Mouse (Mus musculus) heart, embryonic 12.5 days (tissue): ENCODE data around the gene Pex12. TPM values are rescaled to one million over a fixed set of nuclear protein-coding genes. Genes with fewer than 3 reads are reported as not detected.

Source experiments
- ATAC-seq: fragments of 200-750 bp; cut with Nextera tagmentation; 2 replicates; pipeline ENCODE4 v1.8.0; 2017; ENCODE audit warnings: moderate TSS enrichment, moderate library complexity; ENCODE audit not compliant: insufficient number of reproducible peaks, low FRiP score
- H3K27ac ChIP-seq: fragments of 300-500 bp; sonication (generic); 2 replicates; pipeline ENCODE4 v1.5.1; 2016; ENCODE audit warnings: mild to moderate bottlenecking, moderate library complexity; ENCODE audit not compliant: poor library complexity, severe bottlenecking
- H3K27me3 ChIP-seq: fragments of 300-500 bp; sonication (generic); replicated peaks from 2 replicates; pipeline ENCODE4 v1.6.1; 2016; ENCODE audit warnings: mild to moderate bottlenecking, moderate library complexity
- H3K36me3 ChIP-seq: fragments of 300-500 bp; sonication (generic); 2 replicates; pipeline ENCODE4 v1.6.1; 2016; ENCODE audit warnings: mild to moderate bottlenecking, moderate library complexity
- H3K4me1 ChIP-seq: fragments of 300-500 bp; sonication (generic); replicated peaks from 2 replicates; pipeline ENCODE4 v1.6.1; 2016; ENCODE audit warnings: mild to moderate bottlenecking
- H3K4me2 ChIP-seq: fragments of 300-500 bp; sonication (generic); 2 replicates; pipeline ENCODE4 v1.6.1; 2016; ENCODE audit warnings: mild to moderate bottlenecking, moderate library complexity
- H3K4me3 ChIP-seq: fragments of 300-500 bp; sonication (generic); 2 replicates; pipeline ENCODE4 v1.5.1; 2016; ENCODE audit warnings: mild to moderate bottlenecking
- H3K9ac ChIP-seq: fragments of 300-500 bp; sonication (generic); 2 replicates; pipeline ENCODE4 v1.6.1; 2016; ENCODE audit warnings: mild to moderate bottlenecking, moderate library complexity
- H3K9me3 ChIP-seq: fragments of 300-500 bp; sonication (generic); replicated peaks from 2 replicates; pipeline ENCODE4 v1.6.1; 2016; ENCODE audit warnings: mild to moderate bottlenecking, moderate library complexity
- WGBS: fragments of 180-500 bp; shearing (Covaris S2); methylation state at CpG from one replicate; pipeline ENCODE4 v1.1.7; 2016; 5-methylcytosine and 5-hydroxymethylcytosine counted together
- polyA plus RNA-seq: library from polyadenylated mRNA; unstranded; fragments of >200 nt; fragmentation: Nextera tagmentation; extraction: Ambion mirVana; gene quantifications from 2 replicates; pipeline ENCODE4 v1.2.1, GENCODE M21; 2016

Pex12 gene
- polyA plus RNA-seq, 1 experiment from 2014 or later = 10.2 TPM

DNA sequence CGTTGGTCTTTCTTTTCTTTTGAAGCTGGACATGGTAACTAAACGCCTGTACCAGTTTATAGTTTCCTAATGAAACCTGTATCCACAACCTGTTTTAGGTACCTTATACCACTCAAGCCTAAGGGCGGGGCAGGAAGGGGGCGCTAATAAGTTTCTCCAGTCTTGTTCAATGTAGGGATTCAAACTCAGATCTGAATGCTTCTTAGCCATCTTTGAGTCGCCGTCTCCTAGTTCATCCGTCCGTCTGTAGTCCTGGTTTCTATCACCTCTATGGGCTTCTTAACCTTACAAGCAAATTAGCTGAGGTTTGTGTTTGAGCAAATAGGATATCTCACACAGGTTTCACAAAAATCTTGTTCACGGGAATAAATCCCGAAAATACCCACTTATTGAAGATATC, 262 bp downstream of the Pex12 start:
- Histone ChIP-seq H3K27me3 (no peaks in the 10 kb centered on the region), H3K27ac (peak overlapping the region; percentile 94), H3K4me1 (peaks cover 28% of the 10 kb centered on the region), H3K4me3 (peak overlapping the region; percentile 82), H3K4me2 (peak overlapping the region; percentile 85), H3K9ac (peak overlapping the region; percentile 88), H3K36me3 (0 out of 2 replicates have a peak, but pooled peaks cover under 1% of the 10 kb centered on the region), H3K9me3 (no peaks in the 10 kb centered on the region)
- no peak for ATAC-seq
- 7% methylated on average over 10 of the region's 10 CpGs for WGBS

DNA sequence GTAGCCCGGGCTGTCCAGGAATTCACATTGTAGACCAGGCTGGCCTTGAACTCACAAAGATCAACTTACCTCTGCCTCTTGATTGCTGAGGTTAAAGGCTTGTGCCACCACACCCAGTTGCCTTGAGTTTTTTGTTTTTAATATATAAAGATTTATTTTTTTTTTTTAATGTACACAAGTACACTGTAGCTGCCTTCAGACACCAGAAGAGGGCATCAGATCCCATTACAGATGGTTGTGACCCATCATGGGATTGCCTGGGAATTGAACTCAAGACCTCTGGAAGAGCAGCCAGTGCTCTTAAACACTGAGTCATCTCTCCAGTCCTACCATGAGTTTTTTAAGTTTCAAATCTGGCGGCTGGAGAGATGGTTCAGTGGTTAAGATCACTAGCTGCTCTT, 955 bp downstream of the Pex12 start:
- 55% methylated on average over 2 of the region's 2 CpGs for WGBS
- H3K27me3 ChIP-seq = no peaks in the 10 kb centered on the region

DNA sequence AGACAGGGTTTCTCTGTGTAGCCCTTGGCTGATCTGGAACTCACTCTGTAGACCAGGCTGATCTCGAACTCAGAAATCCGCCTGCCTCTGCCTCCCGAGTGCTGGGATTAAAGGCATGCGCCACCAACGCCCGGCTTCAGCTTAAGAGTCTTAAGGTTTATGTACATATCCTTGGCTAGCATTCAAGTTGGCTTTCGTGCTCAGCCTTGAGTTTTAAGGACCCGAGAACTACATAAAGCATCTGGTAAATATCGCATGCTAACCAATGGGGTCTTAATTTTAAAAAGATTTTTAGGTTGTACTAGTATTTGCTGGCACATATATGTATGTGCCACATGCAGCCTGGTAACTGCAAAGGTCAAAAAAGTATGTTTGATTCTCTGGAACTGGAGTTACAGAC, 2.7 kb downstream of the Pex12 start:
- Histone ChIP-seq H3K4me3 (no peak overlapping the region), H3K4me1 (peaks cover 26% of the 10 kb centered on the region), H3K27ac (no peak overlapping the region), H3K9me3 (no peaks in the 10 kb centered on the region), H3K27me3 (no peaks in the 10 kb centered on the region), H3K4me2 (no peak overlapping the region; the same call in 1 of the 2 replicates), H3K9ac (no peak overlapping the region), H3K36me3 (peaks cover 16% of the 10 kb centered on the region)
- no peak for ATAC-seq
- 95% methylated on average over 9 of the region's 9 CpGs for WGBS

More for the DNA sequence above, 955 bp downstream of the Pex12 start:
- no peak overlapping the region for H3K4me2 ChIP-seq
- no peak overlapping the region for H3K4me3 ChIP-seq
- no peak for ATAC-seq
- no peak overlapping the region for H3K9ac ChIP-seq
- peaks cover 6% of the 10 kb centered on the region for H3K36me3 ChIP-seq
- peaks cover 29% of the 10 kb centered on the region for H3K4me1 ChIP-seq
- H3K9me3 ChIP-seq = no peaks in the 10 kb centered on the region
- no peak overlapping the region for H3K27ac ChIP-seq

DNA sequence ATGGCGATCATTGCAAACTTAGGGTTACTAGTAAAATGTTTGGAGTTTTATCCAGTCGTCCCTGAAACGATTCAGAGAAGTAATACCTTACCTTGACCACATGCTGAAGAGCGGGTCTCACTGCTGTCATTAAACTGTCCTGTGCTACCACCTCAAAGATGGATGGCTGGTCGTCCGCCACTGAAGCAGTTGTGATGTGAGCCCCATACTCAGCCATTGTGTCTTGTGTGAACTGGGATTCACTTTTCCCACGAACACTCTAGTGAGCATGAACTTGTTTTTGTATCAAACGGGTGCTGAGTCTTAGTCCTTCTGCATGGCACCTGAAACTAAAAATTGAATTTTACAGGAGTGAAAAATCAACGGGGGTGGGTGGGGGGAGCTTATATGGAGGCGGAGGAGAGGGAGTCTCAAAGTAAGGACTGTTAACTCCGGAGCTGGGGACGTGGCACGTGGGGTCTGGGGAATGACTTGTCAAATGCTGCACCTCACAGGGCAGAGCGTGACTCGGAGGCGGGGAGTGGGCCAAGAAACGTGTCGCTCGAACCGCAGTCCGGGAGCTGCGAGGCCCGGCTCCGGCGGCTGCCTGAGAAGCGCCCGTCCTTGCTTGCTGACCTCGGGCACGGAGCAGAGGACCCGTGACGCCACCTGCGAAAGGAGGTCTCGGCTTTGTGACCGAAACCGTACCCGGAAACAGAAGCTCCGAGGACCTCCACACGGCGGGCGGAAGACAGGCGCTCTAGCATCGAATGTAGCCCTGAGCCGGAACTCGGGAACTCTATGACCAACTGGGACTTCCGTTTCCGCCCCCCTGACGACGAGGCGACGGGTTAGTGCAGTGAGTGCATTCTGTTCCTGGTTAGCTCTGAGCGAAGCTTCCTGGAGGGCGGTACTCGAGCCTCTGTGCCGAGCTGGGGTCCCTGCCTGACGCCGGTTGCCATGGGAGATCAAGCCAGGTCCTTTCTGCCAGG, 3.9 kb downstream of the Pex12 start, which contains the start of gene Ap2b1:
TSS of gene Ap2b1 (plus strand) at position 800 of the 971 bp plus-strand sequence.
- Histone ChIP-seq H3K9me3 (no peaks in the 10 kb centered on the region), H3K4me3 (peak within 1 kb of the TSS; percentile 65), H3K4me1 (peaks cover 19% of the 10 kb centered on the region), H3K36me3 (peaks cover 16% of the 10 kb centered on the region), H3K27ac (peak within 1 kb of the TSS; percentile 86), H3K9ac (peak within 1 kb of the TSS; percentile 82), H3K27me3 (no peaks in the 10 kb centered on the region), H3K4me2 (peak within 1 kb of the TSS; percentile 77)
- peak; percentile 93 for ATAC-seq
- 2% methylated on average over 56 of the region's 56 CpGs for WGBS

DNA sequence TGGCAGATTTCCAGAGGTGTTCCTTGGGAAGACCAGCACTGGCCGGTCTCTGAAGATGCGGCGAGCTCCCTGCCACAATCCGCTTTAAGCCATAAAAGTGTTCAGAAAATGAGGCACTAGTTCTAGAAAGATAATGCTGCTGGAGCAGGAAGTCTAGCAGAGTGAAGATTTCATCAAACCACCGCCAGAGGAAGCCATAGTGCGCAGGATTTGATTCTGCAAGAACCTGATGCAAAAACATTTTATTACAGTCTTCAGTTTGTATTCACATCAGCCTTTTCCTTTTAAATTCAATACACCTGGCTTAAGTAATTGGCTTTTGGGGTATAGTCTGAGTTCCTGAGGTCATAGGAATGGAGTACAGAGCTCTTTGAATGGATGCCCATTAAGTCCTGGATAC, 4.6 kb downstream of the Pex12 start:
- 68% methylated on average over 6 of the region's 6 CpGs for WGBS

DNA sequence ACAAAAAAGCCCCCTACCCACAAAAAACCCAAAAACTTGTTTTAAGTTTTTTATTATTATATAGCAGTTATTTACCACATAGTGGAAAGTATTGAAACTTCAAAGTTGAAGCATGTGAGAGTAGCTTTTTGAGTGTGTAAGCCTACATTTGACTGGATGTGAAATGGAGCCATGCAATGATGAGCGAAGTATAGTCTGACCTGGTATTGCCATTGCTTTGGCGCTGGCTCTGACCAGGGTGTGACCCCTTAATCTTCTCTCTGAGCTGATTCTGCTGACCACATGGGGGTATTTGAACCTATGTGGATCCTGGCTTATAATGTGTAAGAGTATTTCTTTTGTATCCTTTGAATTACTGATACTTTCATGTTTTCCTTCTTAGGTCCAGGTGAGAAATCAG, 8.3 kb downstream of the Pex12 start:
- Histone ChIP-seq H3K27ac (no peak overlapping the region), H3K9me3 (no peaks in the 10 kb centered on the region), H3K4me3 (no peak overlapping the region), H3K4me2 (no peak overlapping the region), H3K36me3 (peaks cover 16% of the 10 kb centered on the region), H3K9ac (no peak overlapping the region), H3K27me3 (no peaks in the 10 kb centered on the region), H3K4me1 (peaks cover 28% of the 10 kb centered on the region)
- no peak for ATAC-seq
- WGBS = 91% methylated on average over 2 of the region's 2 CpGs

More for the DNA sequence above, 4.6 kb downstream of the Pex12 start:
- Histone ChIP-seq H3K27me3 (no peaks in the 10 kb centered on the region), H3K4me3 (peak overlapping the region; percentile 65), H3K9me3 (no peaks in the 10 kb centered on the region), H3K36me3 (peaks cover 16% of the 10 kb centered on the region), H3K27ac (peak overlapping the region; percentile 86; the same call in 1 of the 2 replicates), H3K9ac (no peak overlapping the region), H3K4me1 (peaks cover 25% of the 10 kb centered on the region), H3K4me2 (peak overlapping the region; percentile 77)
- no peak for ATAC-seq

DNA sequence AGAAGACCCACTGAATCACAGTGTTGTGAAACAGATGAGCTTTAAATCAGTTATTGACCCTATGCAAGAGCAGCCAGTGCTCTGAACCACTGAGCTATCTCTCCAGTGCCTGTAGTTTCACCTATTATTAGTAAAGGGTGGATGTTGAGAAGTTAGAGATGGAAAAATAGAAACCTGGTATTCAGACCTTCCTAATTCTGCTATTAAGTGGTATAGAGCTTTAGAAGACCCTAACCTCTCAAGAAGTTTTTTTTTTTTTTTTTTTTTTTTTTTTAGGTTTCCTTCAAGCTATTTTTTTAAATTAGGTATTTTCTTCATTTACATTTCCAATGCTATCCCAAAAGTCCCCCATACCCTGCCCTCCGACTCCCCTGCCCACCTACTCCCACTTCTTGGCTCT, 9.2 kb downstream of the Pex12 start:
- Histone ChIP-seq H3K4me1 (peaks cover 27% of the 10 kb centered on the region), H3K27ac (no peak overlapping the region), H3K4me3 (peak overlapping the region; percentile 64), H3K9ac (peak overlapping the region; percentile 78), H3K9me3 (no peaks in the 10 kb centered on the region), H3K4me2 (peak overlapping the region; percentile 84), H3K27me3 (no peaks in the 10 kb centered on the region), H3K36me3 (peaks cover 16% of the 10 kb centered on the region)
- no peak for ATAC-seq
- WGBS = 93% methylated on average over 1 of the region's 1 CpGs

DNA sequence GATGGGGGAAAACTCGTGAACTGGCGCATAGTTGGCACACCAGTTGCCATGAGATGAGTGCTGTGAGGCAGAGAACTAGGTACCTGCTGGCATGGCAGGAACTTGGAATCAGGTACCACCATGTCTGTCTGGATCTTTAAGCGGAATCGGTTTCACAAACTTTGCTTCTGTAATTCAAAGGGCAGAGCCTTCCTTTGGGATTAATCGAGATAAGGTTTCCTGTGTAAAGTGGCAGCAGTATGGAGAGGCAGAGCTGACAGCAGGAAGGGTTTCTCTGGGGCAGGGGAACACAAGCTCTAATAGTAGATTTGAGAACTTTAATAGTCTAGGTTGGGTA, 10.2 kb downstream of the Pex12 start:
- Histone ChIP-seq H3K4me2 (peak overlapping the region; percentile 84), H3K9me3 (no peaks in the 10 kb centered on the region), H3K4me1 (peaks cover 17% of the 10 kb centered on the region), H3K27me3 (no peaks in the 10 kb centered on the region), H3K27ac (peak overlapping the region; percentile 56; the same call in 1 of the 2 replicates), H3K9ac (peak overlapping the region; percentile 78), H3K36me3 (peaks cover 16% of the 10 kb centered on the region), H3K4me3 (peak overlapping the region; percentile 64)
- no peak for ATAC-seq
- 0% methylated on average over 5 of the region's 5 CpGs for WGBS

DNA sequence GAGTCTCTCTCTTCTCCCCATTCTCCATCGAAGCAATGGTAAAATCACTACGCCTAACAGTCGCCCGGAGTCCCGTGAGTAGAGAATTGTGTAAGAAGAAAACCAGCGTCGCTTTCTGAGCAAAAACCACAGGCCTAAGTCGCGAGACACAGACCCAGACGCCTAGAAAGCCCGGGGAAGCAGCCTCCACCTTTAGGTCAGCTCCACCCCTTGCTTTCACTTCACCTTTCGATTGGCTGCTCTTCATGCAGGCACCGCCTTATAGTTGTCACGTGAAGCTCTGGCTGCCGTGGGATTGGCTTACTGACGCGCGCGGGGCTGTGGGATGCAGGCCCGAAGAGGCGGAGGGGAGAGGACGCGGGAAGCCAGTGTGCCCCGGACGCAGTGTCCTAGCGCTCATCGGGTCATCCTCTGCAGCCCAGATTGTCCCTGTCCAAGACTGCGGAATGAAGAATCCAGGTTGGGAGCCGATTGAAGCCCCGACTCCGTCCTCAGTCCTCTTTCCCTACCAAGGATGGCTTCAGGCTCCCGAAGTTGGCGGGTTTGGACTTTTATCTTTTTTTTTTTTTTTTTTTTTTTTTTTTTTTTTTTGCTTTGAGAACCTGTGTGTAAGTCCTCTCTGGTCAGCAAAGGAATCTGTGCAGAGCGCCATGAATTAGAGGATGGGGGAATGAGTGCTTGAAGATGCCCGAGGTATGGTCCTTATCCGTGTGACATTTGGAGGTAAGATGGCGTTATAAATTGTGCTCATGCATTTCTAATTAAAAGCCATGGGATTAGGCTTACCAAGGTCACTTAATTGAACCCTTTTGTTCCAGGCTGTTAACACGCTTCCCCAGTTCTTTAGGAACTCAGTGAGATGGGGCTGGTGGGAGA, 10.8 kb downstream of the Pex12 start:
- Histone ChIP-seq H3K27ac (peak overlapping the region; percentile 75; the same call in 1 of the 2 replicates), H3K9me3 (no peaks in the 10 kb centered on the region), H3K4me1 (peaks cover 16% of the 10 kb centered on the region), H3K9ac (peak overlapping the region; percentile 78), H3K27me3 (no peaks in the 10 kb centered on the region), H3K4me3 (peak overlapping the region; percentile 64), H3K36me3 (peaks cover 12% of the 10 kb centered on the region), H3K4me2 (peak overlapping the region; percentile 84)
- peak; percentile 99 for ATAC-seq
- WGBS = under 1% methylated on average over 38 of the region's 38 CpGs

DNA sequence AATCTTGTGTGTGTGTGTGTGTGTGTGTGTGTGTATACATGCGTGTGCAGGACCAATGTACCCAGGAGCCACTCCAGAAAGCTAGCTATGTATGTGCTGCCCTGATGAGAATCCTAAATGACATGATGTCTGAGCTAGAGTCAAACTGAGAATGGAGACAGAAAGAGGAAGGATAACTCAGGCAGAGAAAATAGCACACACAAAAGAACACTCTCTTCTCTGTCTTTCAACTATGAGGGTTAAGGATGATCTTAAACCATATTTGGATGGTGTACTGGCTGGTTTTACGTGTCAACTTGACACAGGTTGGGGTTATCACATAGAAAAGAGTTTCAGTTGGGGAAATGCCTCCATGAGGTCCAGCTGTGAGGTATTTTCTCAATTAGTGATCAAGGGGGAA, 12.8 kb downstream of the Pex12 start:
- Histone ChIP-seq H3K4me3 (no peak overlapping the region), H3K9ac (no peak overlapping the region), H3K9me3 (no peaks in the 10 kb centered on the region), H3K36me3 (no peaks in the 10 kb centered on the region), H3K27ac (no peak overlapping the region), H3K4me2 (no peak overlapping the region), H3K27me3 (no peaks in the 10 kb centered on the region), H3K4me1 (peaks cover 16% of the 10 kb centered on the region)
- 73% methylated on average over 2 of the region's 2 CpGs for WGBS
- ATAC-seq = no peak

DNA sequence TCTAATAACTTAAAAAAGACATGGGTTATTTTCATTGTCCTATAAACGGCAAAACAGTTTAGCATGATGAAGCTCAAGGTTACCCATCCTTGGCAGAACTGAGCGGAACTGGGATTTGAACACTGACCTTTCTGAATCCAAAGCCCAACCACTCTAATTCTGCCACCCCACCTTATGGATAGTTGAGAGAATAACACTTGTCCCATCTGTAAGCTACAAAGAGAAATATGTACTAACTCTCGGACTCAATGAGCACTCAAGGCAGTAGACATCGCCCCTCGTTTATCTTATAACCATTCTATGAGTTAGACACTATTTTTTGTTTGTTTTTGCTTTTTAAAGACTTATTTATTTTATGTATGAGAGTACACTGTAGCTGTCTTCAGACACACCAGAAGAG, 13.3 kb downstream of the Pex12 start:
- no peak overlapping the region for H3K4me2 ChIP-seq
- H3K27me3 ChIP-seq = no peaks in the 10 kb centered on the region
- H3K27ac ChIP-seq = no peak overlapping the region
- no peak for ATAC-seq
- H3K9ac ChIP-seq = no peak overlapping the region
- peaks cover 16% of the 10 kb centered on the region for H3K4me1 ChIP-seq
- H3K36me3 ChIP-seq = no peaks in the 10 kb centered on the region
- H3K4me3 ChIP-seq = no peak overlapping the region
- WGBS = 89% methylated on average over 5 of the region's 5 CpGs
- no peaks in the 10 kb centered on the region for H3K9me3 ChIP-seq
